Mouse (Mus musculus): ENCODE measurements at regions not wholly inside any gene's neighbourhood (a gene's known extent, or its start where the extent isn't known, plus 50 kb on each side); places are given as distances from the start of the nearest gene placed in this dataset.

DNA sequence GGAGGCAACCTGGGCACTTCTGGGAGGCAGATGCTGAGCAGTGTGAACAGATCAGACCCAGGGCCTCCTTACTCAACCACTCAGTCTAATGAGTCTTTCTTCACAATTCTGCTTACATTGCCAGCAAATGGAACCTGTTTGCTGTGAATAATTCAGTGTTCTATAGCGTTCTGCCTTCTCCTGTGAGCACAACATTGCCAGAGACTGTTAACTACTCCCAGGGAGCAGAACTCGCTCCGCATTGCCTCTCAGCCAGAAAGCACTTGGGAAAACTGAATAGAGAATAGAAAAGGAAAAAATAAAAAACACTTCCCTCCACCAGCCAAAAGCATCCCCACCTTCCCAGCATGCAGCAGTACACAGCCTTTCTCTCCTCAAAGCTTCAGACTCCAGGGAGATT is 51.5 kb downstream of the Aym1 start:
- Histone ChIP-seq H3K36me3 (ENCODE audit: control insufficient read depth, insufficient read depth, low read length) (no peaks in the 10 kb centered on the region), H3K4me3 (replicated peaks; ENCODE audit: low read depth, low read length) (no peak overlapping the region), H3K9ac (replicated peaks; ENCODE audit: low read length) (no peak overlapping the region), H3K4me1 (ENCODE audit: control insufficient read depth, insufficient read depth, low read length) (peaks cover 13% of the 10 kb centered on the region), H3K9me3 (ENCODE audit: control insufficient read depth, low read length) (no peaks in the 10 kb centered on the region), H3K27ac (replicated peaks; ENCODE audit: low read depth, low read length) (peak overlapping the region; percentile 43; the same call in 1 of the 2 replicates), H3K4me2 (ENCODE audit: low read length) (no peak overlapping the region), H3K27me3 (ENCODE audit: control insufficient read depth, insufficient read depth, low read length) (no peaks in the 10 kb centered on the region)
- DNase-seq = no peak
- 51% methylated on average over 3 of the region's 3 CpGs for WGBS
- ATAC-seq (ENCODE audit: low FRiP score, low TSS enrichment) = no peak

DNA sequence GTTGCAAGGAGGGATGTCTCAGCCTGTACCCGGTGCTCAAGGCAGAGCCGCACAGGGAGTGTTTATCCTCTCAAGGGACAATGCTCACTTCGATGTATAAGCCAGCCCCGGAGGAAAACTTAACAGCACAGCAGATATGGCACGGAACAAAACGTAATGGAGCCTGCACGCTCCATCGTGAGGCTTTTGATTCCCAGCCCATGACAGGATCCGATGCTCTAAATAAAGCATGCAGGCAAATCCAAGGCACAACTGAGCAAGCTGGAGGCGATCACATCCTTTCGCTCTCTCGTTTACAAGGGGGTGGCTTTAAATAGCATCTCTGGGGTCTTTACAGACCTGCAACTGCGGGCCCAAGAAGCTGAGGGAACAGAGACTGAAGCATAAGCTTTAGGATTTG is 53.9 kb downstream of the Aym1 start:
- peak; percentile 61 for DNase-seq
- no peak for ATAC-seq (ENCODE audit: low FRiP score, low TSS enrichment)
- Histone ChIP-seq H3K4me2 (ENCODE audit: low read length) (no peak overlapping the region), H3K36me3 (ENCODE audit: control insufficient read depth, insufficient read depth, low read length) (no peaks in the 10 kb centered on the region), H3K9ac (replicated peaks; ENCODE audit: low read length) (no peak overlapping the region), H3K9me3 (ENCODE audit: control insufficient read depth, low read length) (no peaks in the 10 kb centered on the region), H3K4me3 (replicated peaks; ENCODE audit: low read depth, low read length) (no peak overlapping the region), H3K4me1 (ENCODE audit: control insufficient read depth, insufficient read depth, low read length) (peaks cover 13% of the 10 kb centered on the region), H3K27ac (replicated peaks; ENCODE audit: low read depth, low read length) (peak overlapping the region; percentile 70), H3K27me3 (ENCODE audit: control insufficient read depth, insufficient read depth, low read length) (no peaks in the 10 kb centered on the region)
- 50% methylated on average over 13 of the region's 13 CpGs for WGBS

DNA sequence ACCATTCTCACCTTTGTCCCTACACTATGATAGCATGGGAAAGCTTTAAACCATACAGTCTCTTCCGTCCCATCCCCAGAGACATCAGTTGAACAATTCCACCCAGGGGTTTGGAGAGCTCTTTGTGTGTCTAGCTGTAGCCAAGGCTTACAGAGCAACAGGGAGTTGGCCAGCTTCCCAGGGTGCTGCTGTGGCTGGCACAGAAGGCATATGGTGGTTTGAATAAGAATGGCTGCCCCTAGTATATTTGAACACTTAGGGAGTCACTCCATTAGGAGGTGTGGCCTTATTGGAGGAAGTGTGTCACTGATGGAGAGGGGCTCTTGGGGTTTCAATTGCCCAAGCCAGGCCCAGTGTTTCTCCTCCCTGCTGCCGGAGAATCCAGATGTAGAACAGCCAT is 57.5 kb downstream of the Aym1 start:
- no peak overlapping the region for H3K4me3 ChIP-seq (replicated peaks; ENCODE audit: low read depth, low read length)
- WGBS = 74% methylated on average over 2 of the region's 2 CpGs
- no peak overlapping the region for H3K4me2 ChIP-seq (ENCODE audit: low read length)
- no peaks in the 10 kb centered on the region for H3K27me3 ChIP-seq (ENCODE audit: control insufficient read depth, insufficient read depth, low read length)
- H3K9ac ChIP-seq (replicated peaks; ENCODE audit: low read length) = no peak overlapping the region
- H3K9me3 ChIP-seq (ENCODE audit: control insufficient read depth, low read length) = no peaks in the 10 kb centered on the region
- H3K36me3 ChIP-seq (ENCODE audit: control insufficient read depth, insufficient read depth, low read length) = no peaks in the 10 kb centered on the region
- H3K27ac ChIP-seq (replicated peaks; ENCODE audit: low read depth, low read length) = no peak overlapping the region
- DNase-seq = peak; percentile 72
- H3K4me1 ChIP-seq (ENCODE audit: control insufficient read depth, insufficient read depth, low read length) = peaks cover 16% of the 10 kb centered on the region
- ATAC-seq (ENCODE audit: low FRiP score, low TSS enrichment) = no peak

DNA sequence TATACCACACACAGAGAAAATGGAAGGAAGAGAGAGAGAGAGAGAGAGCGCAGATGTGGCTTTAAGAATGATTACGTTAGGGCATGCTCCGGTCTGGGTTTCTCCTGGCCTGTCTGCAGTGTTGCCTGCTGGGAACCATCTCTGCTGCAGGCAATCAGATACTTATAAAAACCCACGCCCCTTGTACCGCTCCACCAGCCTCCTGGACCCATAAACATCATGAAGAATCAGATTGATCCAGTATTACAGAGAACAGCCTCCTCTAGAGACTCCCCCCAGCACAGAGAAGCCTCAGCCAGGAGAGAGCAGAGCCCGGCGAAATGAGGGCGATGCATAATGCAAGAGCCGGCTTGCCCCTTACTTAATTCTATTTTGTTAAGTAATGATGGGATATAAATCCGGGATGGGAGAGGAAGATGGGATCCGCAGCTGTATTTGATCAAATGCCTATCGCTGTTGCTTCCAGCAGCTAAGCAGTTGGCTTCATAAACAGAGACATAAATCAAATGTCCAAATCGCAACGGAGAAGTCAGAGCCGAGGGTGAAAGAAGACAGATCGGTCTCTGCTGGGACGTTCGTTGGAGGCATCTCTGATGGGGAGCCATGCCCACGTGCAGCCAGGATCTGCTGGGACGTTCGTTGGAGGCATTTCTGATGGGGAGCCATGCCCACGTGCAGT is 61.4 kb downstream of the Aym1 start:
- Histone ChIP-seq H3K4me2 (ENCODE audit: low read length) (no peak overlapping the region), H3K27me3 (ENCODE audit: control insufficient read depth, insufficient read depth, low read length) (no peaks in the 10 kb centered on the region), H3K27ac (replicated peaks; ENCODE audit: low read depth, low read length) (peak overlapping the region; percentile 49), H3K36me3 (ENCODE audit: control insufficient read depth, insufficient read depth, low read length) (no peaks in the 10 kb centered on the region), H3K4me3 (replicated peaks; ENCODE audit: low read depth, low read length) (no peak overlapping the region), H3K9ac (replicated peaks; ENCODE audit: low read length) (no peak overlapping the region), H3K9me3 (ENCODE audit: control insufficient read depth, low read length) (no peaks in the 10 kb centered on the region), H3K4me1 (ENCODE audit: control insufficient read depth, insufficient read depth, low read length) (0 out of 2 replicates have a peak, but pooled peaks cover 6% of the 10 kb centered on the region)
- WGBS = 67% methylated on average over 22 of the region's 22 CpGs
- ATAC-seq (ENCODE audit: low FRiP score, low TSS enrichment) = no peak
- DNase-seq = peak; percentile 41

DNA sequence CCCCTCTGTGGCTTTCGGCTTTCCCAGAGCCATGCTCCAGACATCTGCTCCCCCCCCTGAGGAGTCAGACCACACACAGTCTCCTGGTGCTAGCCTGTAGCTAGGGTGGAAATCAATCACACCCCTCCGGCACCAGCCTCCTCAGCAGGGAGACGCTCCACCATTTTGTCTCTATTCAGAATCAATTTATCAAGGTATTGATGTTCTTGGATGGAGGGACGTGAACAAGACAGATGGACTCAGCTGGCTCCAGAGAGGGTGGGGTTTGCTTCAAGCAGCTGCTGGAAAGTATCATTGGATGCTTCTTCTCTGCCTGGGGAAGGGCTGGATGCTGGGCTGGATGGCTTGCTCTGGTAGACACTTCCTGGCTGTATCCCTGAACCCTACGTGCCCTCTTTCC is 63.5 kb downstream of the Aym1 start:
- Histone ChIP-seq H3K9ac (replicated peaks; ENCODE audit: low read length) (no peak overlapping the region), H3K27ac (replicated peaks; ENCODE audit: low read depth, low read length) (no peak overlapping the region), H3K9me3 (ENCODE audit: control insufficient read depth, low read length) (no peaks in the 10 kb centered on the region), H3K36me3 (ENCODE audit: control insufficient read depth, insufficient read depth, low read length) (no peaks in the 10 kb centered on the region), H3K4me3 (replicated peaks; ENCODE audit: low read depth, low read length) (no peak overlapping the region), H3K4me2 (ENCODE audit: low read length) (no peak overlapping the region), H3K27me3 (ENCODE audit: control insufficient read depth, insufficient read depth, low read length) (no peaks in the 10 kb centered on the region), H3K4me1 (ENCODE audit: control insufficient read depth, insufficient read depth, low read length) (0 out of 2 replicates have a peak, but pooled peaks cover 6% of the 10 kb centered on the region)
- DNase-seq (no peak), ATAC-seq (ENCODE audit: low FRiP score, low TSS enrichment) (no peak)
- WGBS = 28% methylated on average over 5 of the region's 5 CpGs

DNA sequence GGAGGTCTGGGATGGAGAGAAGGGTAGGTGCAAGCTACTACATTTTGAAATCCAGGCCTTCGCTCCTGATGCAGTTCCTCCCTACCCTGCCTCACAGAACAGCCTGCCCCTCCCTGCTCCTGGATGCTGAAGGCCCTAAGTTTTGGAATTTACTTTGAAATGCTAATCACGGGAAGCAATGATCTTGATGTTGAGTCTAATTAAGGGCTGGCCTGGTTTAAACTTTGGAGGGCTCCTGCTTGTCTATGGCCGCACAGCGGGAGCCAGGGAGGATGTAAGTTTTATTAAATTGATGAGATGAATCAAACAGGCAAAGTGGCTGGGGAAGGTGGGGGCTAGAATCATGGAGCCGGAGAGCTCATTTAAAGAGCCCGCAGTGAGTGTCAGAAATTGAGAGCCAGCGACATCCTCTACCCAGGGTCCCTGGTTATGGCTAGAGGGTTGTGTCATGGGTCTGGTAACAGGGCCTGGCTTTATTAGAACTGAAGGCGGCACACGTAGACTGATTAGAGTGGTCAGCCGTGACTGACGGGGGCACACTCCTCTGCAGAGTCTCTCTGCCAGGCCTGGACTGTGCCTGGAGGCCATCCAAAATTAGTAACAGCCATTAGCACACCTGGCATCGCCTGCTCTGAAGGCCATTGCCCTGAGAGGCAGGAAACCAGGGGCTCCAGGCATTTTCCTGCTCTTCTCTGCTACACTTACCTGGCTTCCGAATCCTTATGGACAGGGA is 65.1 kb downstream of the Aym1 start:
- Histone ChIP-seq H3K4me1 (ENCODE audit: control insufficient read depth, insufficient read depth, low read length) (0 out of 2 replicates have a peak, but pooled peaks cover 6% of the 10 kb centered on the region), H3K36me3 (ENCODE audit: control insufficient read depth, insufficient read depth, low read length) (no peaks in the 10 kb centered on the region), H3K9me3 (ENCODE audit: control insufficient read depth, low read length) (no peaks in the 10 kb centered on the region), H3K27ac (replicated peaks; ENCODE audit: low read depth, low read length) (no peak overlapping the region), H3K4me2 (ENCODE audit: low read length) (no peak overlapping the region), H3K4me3 (replicated peaks; ENCODE audit: low read depth, low read length) (no peak overlapping the region), H3K9ac (replicated peaks; ENCODE audit: low read length) (no peak overlapping the region), H3K27me3 (ENCODE audit: control insufficient read depth, insufficient read depth, low read length) (no peaks in the 10 kb centered on the region)
- DNase-seq (no peak), ATAC-seq (ENCODE audit: low FRiP score, low TSS enrichment) (no peak)
- 53% methylated on average over 13 of the region's 13 CpGs for WGBS

DNA sequence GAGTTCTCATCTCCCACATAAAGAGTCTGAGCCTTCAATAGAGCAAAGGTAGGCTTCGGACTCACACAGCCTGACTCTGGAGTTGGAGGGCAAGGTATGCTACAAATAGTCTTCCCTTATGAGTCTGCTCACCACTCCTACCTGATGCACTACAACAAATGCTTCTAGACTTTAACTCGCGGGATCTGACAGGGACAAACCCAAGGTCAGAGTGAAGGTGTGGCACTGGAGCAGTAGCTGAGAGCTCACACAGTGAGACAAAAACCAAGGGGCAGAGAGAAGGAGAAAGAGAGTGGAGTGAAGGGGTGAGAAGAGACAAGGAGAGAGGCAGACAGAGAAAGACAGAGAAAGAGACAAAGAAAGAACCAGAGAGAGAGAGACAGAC is 65.6 kb downstream of the Aym1 start:
- H3K27ac ChIP-seq (replicated peaks; ENCODE audit: low read depth, low read length) = no peak overlapping the region
- H3K27me3 ChIP-seq (ENCODE audit: control insufficient read depth, insufficient read depth, low read length) = no peaks in the 10 kb centered on the region

DNA sequence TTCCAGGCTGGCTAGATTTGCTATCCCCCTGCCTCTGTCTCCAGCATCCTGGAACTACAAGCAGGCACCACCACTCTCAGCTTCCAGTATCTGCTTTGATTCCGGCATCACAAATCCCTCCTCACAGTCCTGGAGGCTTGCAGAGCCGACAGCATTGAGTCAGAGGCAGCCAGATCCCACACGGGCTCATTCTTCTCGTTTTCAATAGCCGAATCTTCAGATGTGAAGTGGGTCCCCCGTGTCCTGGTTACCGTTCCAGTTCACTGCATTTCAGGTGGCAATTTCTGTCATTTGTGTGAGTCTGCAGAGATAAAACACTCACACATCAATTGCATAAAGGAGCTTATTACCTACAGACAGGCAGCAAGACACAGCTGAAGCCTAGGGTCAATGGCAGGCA is 62.4 kb upstream of the Wscd2 start:
- peak overlapping the region; percentile 55; the same call in 1 of the 2 replicates for H3K27ac ChIP-seq (replicated peaks; ENCODE audit: low read depth, low read length)
- peak; percentile 62 for DNase-seq
- H3K4me3 ChIP-seq (replicated peaks; ENCODE audit: low read depth, low read length) = no peak overlapping the region
- no peaks in the 10 kb centered on the region for H3K9me3 ChIP-seq (ENCODE audit: control insufficient read depth, low read length)
- ATAC-seq (ENCODE audit: low FRiP score, low TSS enrichment) = no peak
- no peaks in the 10 kb centered on the region for H3K4me1 ChIP-seq (ENCODE audit: control insufficient read depth, insufficient read depth, low read length)
- no peak overlapping the region; the same call in 1 of the 2 replicates for H3K9ac ChIP-seq (replicated peaks; ENCODE audit: low read length)
- no peak overlapping the region for H3K4me2 ChIP-seq (ENCODE audit: low read length)
- H3K27me3 ChIP-seq (ENCODE audit: control insufficient read depth, insufficient read depth, low read length) = no peaks in the 10 kb centered on the region
- WGBS = 42% methylated on average over 7 of the region's 7 CpGs
- no peaks in the 10 kb centered on the region for H3K36me3 ChIP-seq (ENCODE audit: control insufficient read depth, insufficient read depth, low read length)

More for the DNA sequence above, 65.6 kb downstream of the Aym1 start:
- WGBS = 91% methylated on average over 3 of the region's 3 CpGs
- ATAC-seq (ENCODE audit: low FRiP score, low TSS enrichment) (no peak), DNase-seq (no peak)
- 0 out of 2 replicates have a peak, but pooled peaks cover 6% of the 10 kb centered on the region for H3K4me1 ChIP-seq (ENCODE audit: control insufficient read depth, insufficient read depth, low read length)
- H3K4me2 ChIP-seq (ENCODE audit: low read length) = no peak overlapping the region
- no peaks in the 10 kb centered on the region for H3K9me3 ChIP-seq (ENCODE audit: control insufficient read depth, low read length)
- no peaks in the 10 kb centered on the region for H3K36me3 ChIP-seq (ENCODE audit: control insufficient read depth, insufficient read depth, low read length)
- no peak overlapping the region for H3K9ac ChIP-seq (replicated peaks; ENCODE audit: low read length)
- no peak overlapping the region for H3K4me3 ChIP-seq (replicated peaks; ENCODE audit: low read depth, low read length)

DNA sequence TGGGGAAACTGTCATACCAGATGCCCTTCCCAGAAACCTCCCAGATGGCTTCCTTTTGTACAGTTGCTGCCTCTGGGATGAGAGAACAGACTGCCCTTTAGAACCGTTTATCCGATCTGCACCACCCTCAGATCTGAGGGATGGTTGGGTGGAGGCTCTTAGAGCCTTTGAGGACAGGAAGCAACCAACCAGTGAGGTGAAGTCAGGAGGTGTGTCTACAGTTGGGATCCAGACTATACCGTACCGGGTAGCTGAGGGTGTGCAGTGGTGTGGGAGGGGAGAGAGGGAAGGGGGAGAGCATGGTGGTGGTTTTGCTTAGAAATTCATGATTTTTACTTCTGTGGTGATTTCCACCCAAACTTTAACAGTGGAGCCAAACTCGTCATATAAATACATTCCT is 58.8 kb upstream of the Wscd2 start:
- Histone ChIP-seq H3K4me2 (ENCODE audit: low read length) (no peak overlapping the region), H3K9ac (replicated peaks; ENCODE audit: low read length) (no peak overlapping the region), H3K9me3 (ENCODE audit: control insufficient read depth, low read length) (no peaks in the 10 kb centered on the region), H3K36me3 (ENCODE audit: control insufficient read depth, insufficient read depth, low read length) (no peaks in the 10 kb centered on the region), H3K4me3 (replicated peaks; ENCODE audit: low read depth, low read length) (no peak overlapping the region), H3K27me3 (ENCODE audit: control insufficient read depth, insufficient read depth, low read length) (no peaks in the 10 kb centered on the region), H3K27ac (replicated peaks; ENCODE audit: low read depth, low read length) (no peak overlapping the region), H3K4me1 (ENCODE audit: control insufficient read depth, insufficient read depth, low read length) (no peaks in the 10 kb centered on the region)
- DNase-seq (no peak), ATAC-seq (ENCODE audit: low FRiP score, low TSS enrichment) (no peak)
- 80% methylated on average over 5 of the region's 5 CpGs for WGBS

Measured in midbrain, embryonic 14.5 days (tissue).